Mouse (Mus musculus) left cerebral cortex, postnatal 4 days (tissue): ENCODE results near the gene Itpr1. TPM values are rescaled to one million over a fixed set of nuclear protein-coding genes. Genes with fewer than 3 reads are reported as not detected.

Source experiments
- DNase-seq: peaks from one replicate; pipeline ENCODE4 v3.0.0-alpha.2; 2022
- intact Hi-C: fragments of 180-260 bp; cut with DNase I; formaldehyde crosslinking; loops from one replicate; pipeline ENCODE4 v1.15.1; 2025
- total RNA-seq, 2 experiments: library from RNA; stranded (reverse); gene quantifications; 2 replicates each; pipeline ENCODE4 v1.2.3; 2021

Gene Itpr1
- total RNA-seq, 2 experiments from 2014 or later = 66.3 to 72.4 TPM

GRCm38 (mm10) chr6:108456231-108457062, 243.6 kb downstream of the Itpr1 start:
- DNase-seq = no peak
- intact Hi-C loops = no loop called here

GRCm38 (mm10) chr6:108457063-108457405, 244.1 kb downstream of the Itpr1 start:
- intact Hi-C loops = no loop called here
- DNase-seq = no peak

- intact Hi-C loops = no loop called here
Observed at GRCm38 (mm10) chr6:108457516-108458181, 244.8 kb downstream of the Itpr1 start.

GRCm38 (mm10) chr6:108458182-108458571, 245.3 kb downstream of the Itpr1 start:
- no peak for DNase-seq
- intact Hi-C loops = no loop called here

More at GRCm38 (mm10) chr6:108457516-108458181, 244.8 kb downstream of the Itpr1 start:
- no peak for DNase-seq

GRCm38 (mm10) chr6:108458826-108459225, 245.9 kb downstream of the Itpr1 start:
- intact Hi-C loops = no loop called here
- no peak for DNase-seq

GRCm38 (mm10) chr6:108464308-108464979, 251.5 kb downstream of the Itpr1 start:
- DNase-seq = no peak
- intact Hi-C loops = no loop called here

GRCm38 (mm10) chr6:108465159-108465558, 252.3 kb downstream of the Itpr1 start:
- DNase-seq = no peak
- intact Hi-C loops = no loop called here

- DNase-seq = no peak
- intact Hi-C loops = no loop called here
Observed at GRCm38 (mm10) chr6:108466061-108466531, 253.2 kb downstream of the Itpr1 start.

- intact Hi-C loops = no loop called here
- DNase-seq = no peak
Observed at GRCm38 (mm10) chr6:108467597-108467996, 254.7 kb downstream of the Itpr1 start.

- intact Hi-C loops = no loop called here
Observed at GRCm38 (mm10) chr6:108468226-108468825, 255.4 kb downstream of the Itpr1 start.

GRCm38 (mm10) chr6:108471878-108472277, 259.0 kb downstream of the Itpr1 start:
- no peak for DNase-seq
- intact Hi-C loops = no loop called here

More at GRCm38 (mm10) chr6:108468226-108468825, 255.4 kb downstream of the Itpr1 start:
- no peak for DNase-seq

- DNase-seq = no peak
- intact Hi-C loops = no loop called here
Observed at GRCm38 (mm10) chr6:108472748-108473147, 259.9 kb downstream of the Itpr1 start.

- intact Hi-C loops = no loop called here
- no peak for DNase-seq
Observed at GRCm38 (mm10) chr6:108476797-108477235, 263.9 kb downstream of the Itpr1 start.

- intact Hi-C loops = no loop called here
- no peak for DNase-seq
Observed at GRCm38 (mm10) chr6:108477602-108478001, 264.7 kb downstream of the Itpr1 start.

- intact Hi-C loops = no loop called here
- DNase-seq = no peak
Observed at GRCm38 (mm10) chr6:108481190-108481589, 268.3 kb downstream of the Itpr1 start.

- intact Hi-C loops = no loop called here
- no peak for DNase-seq
Observed at GRCm38 (mm10) chr6:108482464-108482863, 269.6 kb downstream of the Itpr1 start.

GRCm38 (mm10) chr6:108486212-108486992, 273.5 kb downstream of the Itpr1 start:
- intact Hi-C loops = no loop called here

GRCm38 (mm10) chr6:108487300-108487835, 274.5 kb downstream of the Itpr1 start:
- no peak for DNase-seq
- intact Hi-C loops = no loop called here

More at GRCm38 (mm10) chr6:108486212-108486992, 273.5 kb downstream of the Itpr1 start:
- no peak for DNase-seq

- DNase-seq = no peak
- intact Hi-C loops = no loop called here
Observed at GRCm38 (mm10) chr6:108488250-108488649, 275.4 kb downstream of the Itpr1 start.

GRCm38 (mm10) chr6:108491969-108492368, 279.1 kb downstream of the Itpr1 start:
- no peak for DNase-seq
- intact Hi-C loops = no loop called here
